Comparison of ENCODE assay signal across 46 mouse cellular contexts in the genomic region with DNA sequence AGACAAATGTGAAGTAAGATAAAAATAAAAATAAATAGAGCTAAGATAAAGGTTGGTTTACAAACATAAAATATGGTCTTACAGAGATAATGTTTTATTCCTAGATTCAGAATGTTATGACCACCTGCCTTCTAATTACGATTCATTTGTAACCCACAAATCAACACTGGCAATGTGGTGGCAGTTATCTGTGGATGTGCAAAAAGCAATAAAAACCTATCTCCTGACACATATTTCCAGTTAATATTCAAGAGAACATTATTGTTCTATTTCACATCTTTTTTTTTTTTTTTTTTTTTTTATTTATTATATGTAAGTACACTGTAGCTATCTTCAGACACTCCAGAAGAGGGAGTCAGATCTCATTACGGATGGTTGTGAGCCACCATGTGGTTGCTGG. TPM values are rescaled to one million over a fixed set of nuclear protein-coding genes. Genes with fewer than 3 reads are reported as not detected.
"Had no signal": no experiment of that assay in that cellular context is flagged by ENCODE, and none has a peak within 500 bp of the region (broad histone marks: within the 10 kb centered on the region; RNA-seq: fewer than 3 reads in every experiment).

No protein-coding gene starts in this region.

- DNase-seq: left cerebral cortex, postnatal 4 days; liver; liver, embryonic 13.5 days; liver, postnatal 0 days; lung, adult 18-20 months; lung, adult 2 months; lung, embryonic 14.5 days; lung, postnatal 10 days; lung, postnatal 14 days; lung, postnatal 36 days; lung, postnatal 4 days; midbrain, embryonic 14.5 days had no signal

- H3K4me1 ChIP-seq: limb, embryonic 10.5 days; limb, embryonic 12.5 days; limb, embryonic 13.5 days; limb, embryonic 15.5 days; liver, embryonic 12.5 days; liver, embryonic 13.5 days; liver, embryonic 15.5 days; lung, embryonic 15.5 days; megakaryocyte, embryonic 14.5 days; midbrain, embryonic 10.5 days; midbrain, embryonic 12.5 days; midbrain, embryonic 13.5 days; midbrain, embryonic 15.5 days had no signal

- H3K27me3 ChIP-seq: limb, embryonic 12.5 days; limb, embryonic 13.5 days; limb, embryonic 15.5 days; liver, embryonic 12.5 days; liver, embryonic 13.5 days; liver, embryonic 15.5 days; lung, embryonic 15.5 days; megakaryocyte, embryonic 14.5 days; midbrain, embryonic 12.5 days; midbrain, embryonic 13.5 days; midbrain, embryonic 15.5 days had no signal

- H3K9ac ChIP-seq: limb, embryonic 12.5 days; limb, embryonic 13.5 days; limb, embryonic 15.5 days; liver, embryonic 12.5 days; liver, embryonic 13.5 days; liver, embryonic 14.5 days; liver, embryonic 15.5 days; liver, postnatal 0 days; lung, embryonic 14.5 days; lung, embryonic 15.5 days; midbrain, embryonic 12.5 days; midbrain, embryonic 13.5 days; midbrain, embryonic 15.5 days had no signal

- H3K27ac ChIP-seq: limb, embryonic 10.5 days; limb, embryonic 12.5 days; limb, embryonic 13.5 days; limb, embryonic 15.5 days; liver, embryonic 12.5 days; liver, embryonic 13.5 days; liver, embryonic 14.5 days; liver, embryonic 15.5 days; lung, embryonic 15.5 days; macrophage; midbrain, embryonic 10.5 days; midbrain, embryonic 12.5 days; midbrain, embryonic 13.5 days; midbrain, embryonic 15.5 days had no signal

- H3K36me3 ChIP-seq: limb, embryonic 10.5 days; limb, embryonic 12.5 days; limb, embryonic 13.5 days; limb, embryonic 15.5 days; liver, embryonic 12.5 days; liver, embryonic 13.5 days; liver, embryonic 15.5 days; lung, embryonic 15.5 days; midbrain, embryonic 10.5 days; midbrain, embryonic 12.5 days; midbrain, embryonic 13.5 days; midbrain, embryonic 15.5 days had no signal

- H3K4me3 ChIP-seq: limb, embryonic 10.5 days; limb, embryonic 12.5 days; limb, embryonic 13.5 days; limb, embryonic 15.5 days; liver, embryonic 12.5 days; liver, embryonic 13.5 days; liver, embryonic 15.5 days; lung, embryonic 15.5 days; megakaryocyte, embryonic 14.5 days; midbrain, embryonic 10.5 days; midbrain, embryonic 12.5 days; midbrain, embryonic 13.5 days; midbrain, embryonic 15.5 days; myocyte had no signal

- H3K9me3 ChIP-seq: limb, embryonic 10.5 days; limb, embryonic 12.5 days; limb, embryonic 13.5 days; limb, embryonic 15.5 days; liver, embryonic 12.5 days; liver, embryonic 13.5 days; liver, embryonic 15.5 days; lung, embryonic 15.5 days; megakaryocyte, embryonic 14.5 days; midbrain, embryonic 10.5 days; midbrain, embryonic 12.5 days; midbrain, embryonic 13.5 days; midbrain, embryonic 15.5 days had no signal

RNA-seq across cellular contexts. Expression of gene Glyatl3, which starts 1.3 kb away (rescaled TPM):
- total RNA-seq: left cerebral cortex, adult 8-10 months; left cerebral cortex, postnatal 10 days; left cerebral cortex, postnatal 14 days; left cerebral cortex, postnatal 25 days; left cerebral cortex, postnatal 36 days; left cerebral cortex, postnatal 4 days; liver, adult 2 months; megakaryocyte progenitor cell, adult 5-6 weeks; megakaryocyte, adult 5-6 weeks; megakaryocyte-erythroid progenitor cell, adult 5-6 weeks; midbrain, postnatal 0 days; monocyte, adult 5-6 weeks had no signal
- polyA plus RNA-seq: limb, embryonic 10.5 days; limb, embryonic 11.5 days; limb, embryonic 12.5 days; limb, embryonic 13.5 days; limb, embryonic 15.5 days; liver, adult 2 months; liver, embryonic 11.5 days; liver, embryonic 12.5 days; liver, embryonic 13.5 days; liver, embryonic 15.5 days; liver, embryonic 16.5 days; liver, postnatal 0 days; lung, adult 2 months; lung, embryonic 14.5 days; lung, embryonic 15.5 days; lung, embryonic 16.5 days; lung, postnatal 0 days; macrophage; midbrain, embryonic 10.5 days; midbrain, embryonic 11.5 days; midbrain, embryonic 12.5 days; midbrain, embryonic 13.5 days; midbrain, embryonic 14.5 days; midbrain, embryonic 15.5 days; midbrain, embryonic 16.5 days; midbrain, postnatal 0 days; myocyte; neural tube, embryonic 11.5 days had no signal

RNA-seq across cellular contexts. Expression of gene 9130008F23Rik, which starts 35.1 kb away (rescaled TPM):
- total RNA-seq: left cerebral cortex, postnatal 25 days; left cerebral cortex, postnatal 36 days had no signal
